Mouse (Mus musculus) erythroblast, adult 5-6 weeks (primary cell): ENCODE results near the gene Clrn2. TPM values are rescaled to one million over a fixed set of nuclear protein-coding genes. Genes with fewer than 3 reads are reported as not detected.

Experiments
- ATAC-seq: replicated peaks from 2 replicates; pipeline ENCODE4 v1.8.0; 2016; ENCODE audit warnings: moderate number of reproducible peaks, mild to moderate bottlenecking, moderate TSS enrichment, inconsistent platforms; ENCODE audit not compliant: poor library complexity, low FRiP score, severe bottlenecking
- total RNA-seq, 2 experiments: library from RNA; stranded (forward) in 1 of 2; stranded (reverse) in 1 of 2; fragments of 150-400 nt in 1 of 2; fragments of 200-764, 138-1000 nt in 1 of 2; gene quantifications; 2 replicates each; pipeline versions ENCODE4 v1.2.3 to v1.2.4; 2015 to 2017; ENCODE audit warnings: low replicate concordance in 2 of 2

Gene Clrn2
- total RNA-seq, 2 experiments from 2014 or later, result not detected

DNA sequence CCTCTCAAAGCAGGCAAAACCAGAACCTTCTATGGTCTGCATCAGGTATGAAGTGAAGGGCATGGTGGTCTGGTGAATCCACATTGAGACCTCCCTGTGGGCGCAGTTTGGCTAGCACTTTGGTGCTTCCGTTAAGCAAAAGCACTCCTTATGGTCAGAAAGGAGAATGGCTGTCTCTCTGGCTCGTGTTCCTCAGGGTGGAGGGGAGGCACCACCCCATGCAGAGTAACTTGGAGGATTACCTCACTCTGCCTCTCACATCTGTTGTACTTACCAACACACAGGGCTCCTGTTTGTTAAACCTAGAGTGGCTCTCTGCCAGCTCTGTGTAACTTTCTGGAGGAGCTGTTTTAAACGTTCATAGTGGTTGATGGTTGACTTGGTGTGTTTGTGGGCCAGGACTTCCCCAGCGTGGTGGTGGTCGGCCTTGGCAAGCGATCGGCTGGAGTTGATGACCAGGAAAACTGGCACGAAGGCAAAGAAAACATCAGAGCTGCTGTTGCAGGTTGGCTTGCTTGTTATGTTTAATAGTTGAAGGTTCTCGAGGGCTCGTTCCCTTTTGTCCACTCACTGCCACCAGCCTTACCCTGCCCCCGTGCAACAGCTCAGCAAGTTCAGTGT lies 43.5 kb downstream of the Clrn2 start:
- ATAC-seq, result no peak

DNA sequence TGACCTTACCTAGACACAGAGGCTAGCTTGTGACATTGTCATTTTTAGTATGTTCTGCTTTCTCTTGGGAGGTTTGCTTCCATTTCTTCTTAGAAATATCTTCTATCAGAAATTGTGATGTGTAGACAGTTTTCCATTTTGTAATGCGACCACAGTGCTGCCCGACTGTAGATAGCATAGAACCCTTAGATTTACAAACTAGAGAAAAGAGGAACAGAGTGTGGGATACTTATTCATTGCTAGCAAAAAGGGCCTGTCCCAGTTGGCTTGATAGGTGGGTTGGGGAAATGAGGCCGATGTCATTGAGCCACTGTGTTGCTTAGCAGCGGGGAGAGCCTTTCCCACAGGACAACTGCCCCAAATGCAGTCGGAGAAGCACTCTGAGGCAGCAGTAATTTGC lies 44.0 kb downstream of the Clrn2 start:
- ATAC-seq, result no peak

DNA sequence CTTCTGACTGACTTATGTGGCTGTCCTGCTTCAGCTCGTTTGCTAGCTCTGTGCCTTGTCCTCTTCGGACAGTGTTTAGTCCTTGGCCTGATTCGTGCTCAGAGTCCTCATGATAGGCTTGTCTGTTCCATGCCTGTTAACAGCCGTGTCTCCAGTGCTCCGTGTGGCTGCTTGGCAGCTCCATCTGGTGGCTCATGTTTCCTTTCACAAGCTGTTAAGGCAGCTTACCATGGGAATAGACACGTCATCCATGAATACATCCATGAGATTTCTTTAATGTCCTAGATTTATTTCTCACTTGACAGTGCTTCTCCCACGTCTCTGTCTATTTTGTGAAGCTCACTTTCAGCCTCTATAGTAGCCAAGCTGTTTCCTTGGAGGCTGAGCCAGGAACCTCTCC lies 56.5 kb downstream of the Clrn2 start:
- ATAC-seq, result no peak

DNA sequence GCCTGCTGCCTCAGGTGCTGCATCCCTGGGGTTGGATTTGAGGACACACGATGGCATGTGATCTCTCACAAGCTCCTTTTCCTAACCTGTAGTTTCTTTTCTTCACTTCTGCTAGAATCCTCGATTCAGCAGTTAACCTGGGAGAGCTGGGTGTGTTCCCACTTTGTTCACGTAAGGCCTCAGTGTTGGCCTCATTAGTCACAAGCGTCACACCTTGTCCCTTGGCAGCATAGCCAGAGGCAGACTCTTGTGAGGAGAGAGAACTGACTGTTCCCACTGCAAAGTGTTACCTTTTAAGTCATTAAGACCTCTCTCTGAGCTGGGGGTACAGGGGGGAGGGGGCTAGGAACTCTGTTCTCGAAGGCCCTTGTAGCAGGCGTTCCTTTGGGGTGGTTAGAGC lies 59.4 kb downstream of the Clrn2 start:
- no peak for ATAC-seq

DNA sequence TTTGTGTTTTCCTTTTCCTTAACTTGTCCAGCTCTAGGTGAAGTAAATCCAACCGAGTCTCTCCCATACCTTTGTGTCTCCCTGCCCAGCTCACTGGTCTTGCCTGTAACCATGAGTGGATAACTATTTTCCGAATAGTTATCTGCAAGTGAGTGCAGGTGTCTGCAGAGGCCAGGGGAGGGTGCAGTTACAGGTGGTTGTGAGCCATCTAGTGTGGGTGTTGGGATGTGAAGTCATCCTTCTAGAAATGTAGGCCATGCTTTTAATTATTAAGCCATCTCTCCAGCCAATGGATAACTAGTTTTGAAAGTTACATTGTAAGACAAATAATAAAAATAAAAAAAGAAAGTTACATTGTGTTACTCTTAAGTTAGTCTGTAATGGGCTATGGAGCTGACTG lies 60.0 kb downstream of the Clrn2 start:
- no peak for ATAC-seq

Other genes starting within 250 kb of the Clrn2 start
- gene Qdpr, start 3.5 kb upstream of the Clrn2 start, total RNA-seq (2015; ENCODE audit: low replicate concordance), result 9.6 and 22.3 TPM in 2 replicates
- 3.5 and 4.0 TPM in 2 replicates for gene Qdpr, start 3.5 kb upstream of the Clrn2 start, total RNA-seq (2017; ENCODE audit: low replicate concordance)
- 12.1 and 15.7 TPM in 2 replicates for gene Lap3, start 39.6 kb downstream of the Clrn2 start, total RNA-seq (2015; ENCODE audit: low replicate concordance)
- gene Lap3, start 39.6 kb downstream of the Clrn2 start, total RNA-seq (2017; ENCODE audit: low replicate concordance), result 8.1 and 12.6 TPM in 2 replicates
- gene Med28, start 66.5 kb downstream of the Clrn2 start, total RNA-seq (2015; ENCODE audit: low replicate concordance), result 10.4 and 30.6 TPM in 2 replicates
- gene Med28, start 66.5 kb downstream of the Clrn2 start, total RNA-seq (2017; ENCODE audit: low replicate concordance), result 5.3 and 21.0 TPM in 2 replicates
- not detected in 2 replicates for gene Fam184b, start 185.9 kb downstream of the Clrn2 start, total RNA-seq (2015; ENCODE audit: low replicate concordance)
- gene Fam184b, start 185.9 kb downstream of the Clrn2 start, total RNA-seq (2017; ENCODE audit: low replicate concordance), result under 0.01 TPM in 1 of 2 replicates, not detected in the other
- gene Ncapg, start 216.2 kb downstream of the Clrn2 start, total RNA-seq (2015; ENCODE audit: low replicate concordance), result 28.8 and 46.0 TPM in 2 replicates
- 49.6 and 56.6 TPM in 2 replicates for gene Ncapg, start 216.2 kb downstream of the Clrn2 start, total RNA-seq (2017; ENCODE audit: low replicate concordance)